Comparison of ENCODE assay signal across 8 mouse cellular contexts in the genomic region with DNA sequence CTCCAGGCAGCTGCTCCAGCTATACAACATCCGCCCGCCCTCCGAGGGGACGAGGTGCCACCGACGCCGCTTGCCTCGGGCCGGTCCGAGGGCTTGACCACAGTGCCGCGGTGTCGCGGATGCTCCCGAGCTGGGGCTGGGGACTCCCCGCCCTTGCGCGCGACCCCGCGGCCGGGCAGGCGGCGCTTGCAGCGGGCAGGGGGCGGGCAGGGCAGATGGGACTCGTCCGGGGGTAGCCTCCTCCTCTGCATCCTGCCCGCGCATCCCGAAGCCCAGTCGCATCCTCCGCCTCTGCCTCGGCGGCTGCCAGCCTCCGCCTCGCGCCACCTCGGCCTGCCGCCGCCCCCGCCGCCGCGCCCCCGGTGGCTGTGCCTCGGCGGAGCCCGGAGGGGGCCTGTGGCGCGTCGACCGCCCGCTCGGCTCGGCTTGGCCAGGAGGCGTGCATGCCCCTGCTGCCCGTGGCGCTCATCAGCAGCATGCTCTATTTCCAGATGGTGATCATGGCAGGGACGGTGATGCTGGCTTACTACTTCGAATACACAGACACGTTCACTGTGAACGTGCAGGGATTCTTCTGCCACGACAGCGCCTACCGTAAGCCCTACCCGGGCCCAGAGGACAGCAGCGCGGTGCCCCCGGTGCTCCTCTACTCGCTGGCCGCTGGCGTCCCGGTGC. TPM values are rescaled to one million over a fixed set of nuclear protein-coding genes. Genes with fewer than 3 reads are reported as not detected.
DNase-seq lines count a peak whose midpoint lies in the region; ATAC-seq and TF ChIP-seq lines count a peak whose summit lies in the region.

No protein-coding gene starts in this region.

- H3K4me3 ChIP-seq in G1E (ENCODE audit: low read depth, low read length) = peak overlapping the region; percentile 13; the same call in 1 of the 2 replicates
- peak overlapping the region; percentile 61 for H3K4me3 ChIP-seq in embryonic facial prominence, embryonic 13.5 days
- H3K4me3 ChIP-seq in midbrain, postnatal 0 days (ENCODE audit: low read depth, low read length) = peak overlapping the region; percentile 62

- H3K9ac ChIP-seq in embryonic facial prominence, embryonic 13.5 days = peak overlapping the region; percentile 74
- H3K9ac ChIP-seq in midbrain, postnatal 0 days (replicated peaks; ENCODE audit: low read length, poor library complexity, severe bottlenecking) = peak overlapping the region; percentile 77

- no peaks in the 10 kb centered on the region for H3K36me3 ChIP-seq in G1E (replicated peaks)
- no peaks in the 10 kb centered on the region for H3K36me3 ChIP-seq in embryonic facial prominence, embryonic 13.5 days
- no peaks in the 10 kb centered on the region for H3K36me3 ChIP-seq in midbrain, postnatal 0 days (ENCODE audit: insufficient read depth, low read length)

- ATAC-seq in G1E (ENCODE audit: extremely low read depth, insufficient number of reproducible peaks, low FRiP score, poor library complexity, severe bottlenecking) = no peak
- peak; percentile 73 for ATAC-seq in embryonic facial prominence, embryonic 13.5 days (ENCODE audit: insufficient number of reproducible peaks, insufficient read depth, low FRiP score, low TSS enrichment, low read depth)
- peak; percentile 83 for ATAC-seq in midbrain, postnatal 0 days (ENCODE audit: low FRiP score)
- ATAC-seq in monocyte, adult 5-6 weeks (replicated peaks; ENCODE audit: insufficient number of reproducible peaks, low FRiP score, low TSS enrichment, poor library complexity, severe bottlenecking) = no peak

- peak overlapping the region; percentile 98 for H3K4me2 ChIP-seq in embryonic facial prominence, embryonic 13.5 days
- H3K4me2 ChIP-seq in midbrain, postnatal 0 days (ENCODE audit: low read depth, low read length, poor library complexity, severe bottlenecking) = peak overlapping the region; percentile 69

- under 1% methylated on average over 61 of the region's 74 CpGs for WGBS in embryonic facial prominence, embryonic 13.5 days
- WGBS in midbrain, postnatal 0 days = 0% methylated on average over 48 of the region's 74 CpGs

- intact Hi-C loops in left cerebral cortex, postnatal 25 days (cut with DNase I) = loop anchor here (5.0 to 10.0 kb wide), 5 partner anchors 52 to 571 kb away; no protein-coding TSS in a partner anchor

- TF ChIP-seq CTCF in G1E (IDR thresholded peaks at IDR 0.05; ENCODE audit: low read depth, low read length) = no peak
- TF ChIP-seq CTCF in midbrain, postnatal 0 days (IDR thresholded peaks at IDR 0.05) = no peak; the same call in 1 of the 2 replicates

- DNase-seq in adrenal gland, adult 18-20 months (ENCODE audit: low spot score in 2 of 2) = peak; percentile 7 to 20
- DNase-seq in adrenal gland, postnatal 4 days (ENCODE audit: low spot score in 2 of 2) = no peak
- no peak for DNase-seq in G1E (ENCODE audit: low spot score)
- DNase-seq in heart, postnatal 4 days = peak; percentile 13
- peak; percentile 64 to 67 for DNase-seq in left cerebral cortex, postnatal 25 days (ENCODE audit: low spot score in 2 of 2)
- peak; percentile 46 for DNase-seq in midbrain, postnatal 0 days (ENCODE audit: low spot score)

- no peaks in the 10 kb centered on the region for H3K27me3 ChIP-seq in G1E (ENCODE audit: insufficient read depth, low read length)
- peaks cover 46% of the 10 kb centered on the region for H3K27me3 ChIP-seq in embryonic facial prominence, embryonic 13.5 days
- H3K27me3 ChIP-seq in midbrain, postnatal 0 days (ENCODE audit: insufficient read depth, low read length) = no peaks in the 10 kb centered on the region

- no peaks in the 10 kb centered on the region for H3K4me1 ChIP-seq in G1E (ENCODE audit: insufficient read depth, low read depth, low read length)
- peaks cover 14% of the 10 kb centered on the region; the same call in 1 of the 2 replicates for H3K4me1 ChIP-seq in embryonic facial prominence, embryonic 13.5 days
- peaks cover 9% of the 10 kb centered on the region; the same call in 1 of the 2 replicates for H3K4me1 ChIP-seq in midbrain, postnatal 0 days (ENCODE audit: insufficient read depth, low read length)

- H3K27ac ChIP-seq in embryonic facial prominence, embryonic 13.5 days = no peak overlapping the region
- peak overlapping the region; percentile 83 for H3K27ac ChIP-seq in midbrain, postnatal 0 days (ENCODE audit: low read depth, low read length)

- H3K9me3 ChIP-seq in G1E (replicated peaks) = peaks cover 33% of the 10 kb centered on the region
- H3K9me3 ChIP-seq in embryonic facial prominence, embryonic 13.5 days = no peaks in the 10 kb centered on the region
- no peaks in the 10 kb centered on the region for H3K9me3 ChIP-seq in midbrain, postnatal 0 days (ENCODE audit: low read length)

RNA-seq across cellular contexts. Expression of a gene that starts 0.8 kb away (rescaled TPM):
- 1 to 10 TPM in 1 of 2 experiments, under 1 TPM in 1; 0.77 to 1.3 TPM for total RNA-seq in adrenal gland, adult 18-20 months (2021)
- total RNA-seq in adrenal gland, postnatal 4 days (2021) = 1 to 10 TPM; 1.3 to 1.6 TPM
- total RNA-seq in G1E (2014; fragmentation: Nextera tagmentation) (not detected in 2 replicates), G1E (2017) (0.05 and 0.12 TPM in 2 replicates)
- not detected in 2 replicates for polyA plus RNA-seq in G1E (2012)
- 0.36 and 0.48 TPM in 2 replicates for polyA plus RNA-seq in embryonic facial prominence, embryonic 13.5 days (2015; fragmentation: Nextera tagmentation; extraction: Ambion mirVana)
- 1 to 10 TPM; 1.0 TPM for total RNA-seq in heart, postnatal 4 days (2021)
- total RNA-seq in left cerebral cortex, postnatal 25 days (2021) = 10 to 100 TPM; 36.8 to 39.4 TPM
- 25.5 and 30.4 TPM in 2 replicates for total RNA-seq in midbrain, postnatal 0 days (2014; rRNA removed)
- polyA plus RNA-seq in midbrain, postnatal 0 days (2015; fragmentation: Nextera tagmentation; extraction: Ambion mirVana) = 13.5 and 14.9 TPM in 2 replicates
- total RNA-seq in monocyte, adult 5-6 weeks (2017) = not detected in 3 replicates

Comparison
In these comparisons a context has a peak if more than half of its experiments do, and no peak if none do; other contexts are left out.
1. DNase-seq: peak in adrenal gland, adult 18-20 months (2 of 2), heart, postnatal 4 days (single experiment), left cerebral cortex, postnatal 25 days (2 of 2) and midbrain, postnatal 0 days (single experiment); none in adrenal gland, postnatal 4 days (0 of 2) and G1E (single experiment).
2. ATAC-seq: peak in embryonic facial prominence, embryonic 13.5 days (single experiment) and midbrain, postnatal 0 days (single experiment); none in G1E (single experiment) and monocyte, adult 5-6 weeks (single experiment).
3. RNA of a gene that starts 0.8 kb away (total RNA-seq): 36.8 to 39.4 TPM in left cerebral cortex, postnatal 25 days and 25.5 to 30.4 TPM in midbrain, postnatal 0 days; 1.3 to 1.6 TPM in adrenal gland, postnatal 4 days, 0.77 to 1.3 TPM in adrenal gland, adult 18-20 months, 1.0 TPM in heart, postnatal 4 days, 0.05 to 0.12 TPM in G1E and not detected in monocyte, adult 5-6 weeks; every median in the first group is over 10 times any median in the second.
4. Peak in every context shown above with its lines, with median percentiles within 50 percentile points of each other: H3K4me3 ChIP-seq.